23 mouse cellular contexts compared by ENCODE assay signal in genomic region chr11:113638680-113639079, GRCm38 (mm10). TPM values are rescaled to one million over a fixed set of nuclear protein-coding genes. Genes with fewer than 3 reads are reported as not detected.
DNase-seq lines count a peak whose midpoint lies in the region; ATAC-seq lines count a peak whose summit lies in the region.
"Had no signal": no experiment of that assay in that cellular context is flagged by ENCODE, and none has a peak within 500 bp of the region (broad histone marks: within the 10 kb centered on the region; RNA-seq: fewer than 3 reads in every experiment).

No protein-coding gene starts in this region.

- WGBS in intestine, embryonic 16.5 days = 90% methylated on average over 12 of the region's 12 CpGs
- 86% methylated on average over 12 of the region's 12 CpGs for WGBS in intestine, embryonic 15.5 days

- no peaks in the 10 kb centered on the region for H3K4me1 ChIP-seq in intestine, embryonic 16.5 days (ENCODE audit: control insufficient read depth, insufficient read depth, low read length)
- no peaks in the 10 kb centered on the region for H3K4me1 ChIP-seq in intestine, embryonic 15.5 days (replicated peaks)
- H3K4me1 ChIP-seq: embryonic facial prominence, embryonic 10.5 days; embryonic facial prominence, embryonic 12.5 days; forebrain, embryonic 13.5 days had no signal

- H3K36me3 ChIP-seq in intestine, embryonic 16.5 days (ENCODE audit: control insufficient read depth, insufficient read depth, low read length) = no peaks in the 10 kb centered on the region
- no peaks in the 10 kb centered on the region for H3K36me3 ChIP-seq in intestine, embryonic 15.5 days
- H3K36me3 ChIP-seq: embryonic facial prominence, embryonic 10.5 days; embryonic facial prominence, embryonic 12.5 days; forebrain, embryonic 15.5 days had no signal

- no peak for DNase-seq in liver
- no peak for DNase-seq in cerebellum, postnatal 10 days
- no peak for DNase-seq in ovary, postnatal 14 days (ENCODE audit: low spot score)
- DNase-seq: adrenal gland, adult 2 months; adrenal gland, postnatal 10 days; adrenal gland, postnatal 25 days; B cell, adult 2 months; cerebellum, adult 11 months; cerebellum, adult 18-20 months; cerebellum, adult 8-10 months; cerebellum, adult 9-11 months; cerebellum, postnatal 36 days; forebrain, postnatal 0 days had no signal

- H3K27ac ChIP-seq in intestine, embryonic 16.5 days (ENCODE audit: low read length) = no peak overlapping the region
- H3K27ac ChIP-seq in intestine, embryonic 15.5 days = no peak overlapping the region
- H3K27ac ChIP-seq: embryonic facial prominence, embryonic 10.5 days; embryonic facial prominence, embryonic 12.5 days; forebrain, embryonic 13.5 days; forebrain, embryonic 15.5 days had no signal

- no peaks in the 10 kb centered on the region for H3K9me3 ChIP-seq in intestine, embryonic 16.5 days (ENCODE audit: control insufficient read depth, low read length)
- no peaks in the 10 kb centered on the region for H3K9me3 ChIP-seq in intestine, embryonic 15.5 days
- H3K9me3 ChIP-seq: forebrain, embryonic 13.5 days; forebrain, embryonic 15.5 days had no signal

- no peak overlapping the region for H3K9ac ChIP-seq in intestine, embryonic 16.5 days (ENCODE audit: low read depth, low read length)
- no peak overlapping the region for H3K9ac ChIP-seq in intestine, embryonic 15.5 days
- H3K9ac ChIP-seq: embryonic facial prominence, embryonic 12.5 days; forebrain, embryonic 13.5 days; forebrain, embryonic 15.5 days; forebrain, postnatal 0 days had no signal

- no peak overlapping the region for H3K4me3 ChIP-seq in intestine, embryonic 16.5 days (ENCODE audit: low read length)
- H3K4me3 ChIP-seq in intestine, embryonic 15.5 days (replicated peaks) = no peak overlapping the region
- H3K4me3 ChIP-seq: embryonic facial prominence, embryonic 10.5 days; embryonic facial prominence, embryonic 12.5 days; forebrain, embryonic 13.5 days; forebrain, embryonic 15.5 days had no signal

- no peaks in the 10 kb centered on the region for H3K27me3 ChIP-seq in intestine, embryonic 16.5 days (replicated peaks; ENCODE audit: control insufficient read depth, insufficient read depth, low read length)
- no peaks in the 10 kb centered on the region for H3K27me3 ChIP-seq in intestine, embryonic 15.5 days (replicated peaks)
- H3K27me3 ChIP-seq: embryonic facial prominence, embryonic 12.5 days; forebrain, embryonic 13.5 days; forebrain, embryonic 15.5 days had no signal

- 0 out of 2 replicates have a peak, but pooled peaks have one; percentile 31 for ATAC-seq in intestine, embryonic 16.5 days
- ATAC-seq in intestine, embryonic 15.5 days = no peak; the same call in 1 of the 2 replicates
- ATAC-seq in granulocyte monocyte progenitor cell, adult 5-6 weeks (replicated peaks; ENCODE audit: poor library complexity, severe bottlenecking) = peak; percentile 89
- ATAC-seq in megakaryocyte, adult 5-6 weeks (ENCODE audit: poor library complexity, severe bottlenecking) = peak; percentile 67
- ATAC-seq in monocyte, adult 5-6 weeks (replicated peaks; ENCODE audit: insufficient number of reproducible peaks, low FRiP score, low TSS enrichment, poor library complexity, severe bottlenecking) = 0 out of 2 replicates have a peak, but pooled peaks have one; percentile 22
- ATAC-seq: CD4-positive, CD25-positive, alpha-beta regulatory T cell, adult 4 months; forebrain, embryonic 13.5 days; forebrain, embryonic 15.5 days; forebrain, postnatal 0 days had no signal

- no peak overlapping the region for H3K4me2 ChIP-seq in intestine, embryonic 16.5 days (ENCODE audit: low read depth, low read length)
- no peak overlapping the region for H3K4me2 ChIP-seq in intestine, embryonic 15.5 days (replicated peaks)
- H3K4me2 ChIP-seq: embryonic facial prominence, embryonic 12.5 days; forebrain, embryonic 13.5 days; forebrain, embryonic 15.5 days had no signal

RNA-seq across cellular contexts. Expression of gene Cog1, which starts 10.3 kb away (rescaled TPM):
- 24.9 and 25.0 TPM in 2 replicates for polyA plus RNA-seq in intestine, embryonic 16.5 days (2015; fragmentation: Nextera tagmentation; extraction: Ambion mirVana)
- polyA plus RNA-seq in intestine, embryonic 15.5 days (2015; fragmentation: Nextera tagmentation; extraction: Ambion mirVana) = 26.0 and 26.4 TPM in 2 replicates
- total RNA-seq in granulocyte monocyte progenitor cell, adult 5-6 weeks (2014; fragmentation: Nextera tagmentation) = 39.1 and 63.6 TPM in 2 replicates
- 11.3 and 22.8 TPM in 2 replicates for total RNA-seq in granulocyte monocyte progenitor cell, adult 5-6 weeks (2017)
- 25.0 and 31.2 TPM in 2 replicates for total RNA-seq in megakaryocyte, adult 5-6 weeks (2015)
- 15.3 and 22.4 TPM in 2 replicates for total RNA-seq in megakaryocyte, adult 5-6 weeks (2017)
- 15.0 to 35.6 TPM (median 20.2 TPM) in 3 replicates for total RNA-seq in monocyte, adult 5-6 weeks (2017)

RNA-seq across cellular contexts. Expression of gene Slc39a11, which starts 11.2 kb away (rescaled TPM):
- 52.8 and 56.5 TPM in 2 replicates for polyA plus RNA-seq in intestine, embryonic 16.5 days (2015; fragmentation: Nextera tagmentation; extraction: Ambion mirVana)
- polyA plus RNA-seq in intestine, embryonic 15.5 days (2015; fragmentation: Nextera tagmentation; extraction: Ambion mirVana) = 40.8 and 45.7 TPM in 2 replicates
- 24.8 and 37.0 TPM in 2 replicates for total RNA-seq in granulocyte monocyte progenitor cell, adult 5-6 weeks (2014; fragmentation: Nextera tagmentation)
- total RNA-seq in granulocyte monocyte progenitor cell, adult 5-6 weeks (2017) = 30.5 and 36.9 TPM in 2 replicates
- 11.2 and 13.1 TPM in 2 replicates for total RNA-seq in megakaryocyte, adult 5-6 weeks (2015)
- 11.3 and 11.4 TPM in 2 replicates for total RNA-seq in megakaryocyte, adult 5-6 weeks (2017)
- 7.1 to 9.8 TPM (median 8.9 TPM) in 3 replicates for total RNA-seq in monocyte, adult 5-6 weeks (2017)

RNA-seq across cellular contexts. Expression of gene Sstr2, which starts 19.5 kb away (rescaled TPM):
- polyA plus RNA-seq in intestine, embryonic 16.5 days (2015; fragmentation: Nextera tagmentation; extraction: Ambion mirVana) = 0.62 and 1.3 TPM in 2 replicates
- 0.65 and 1.4 TPM in 2 replicates for polyA plus RNA-seq in intestine, embryonic 15.5 days (2015; fragmentation: Nextera tagmentation; extraction: Ambion mirVana)
- 0.13 and 1.2 TPM in 2 replicates for total RNA-seq in granulocyte monocyte progenitor cell, adult 5-6 weeks (2014; fragmentation: Nextera tagmentation)
- total RNA-seq in granulocyte monocyte progenitor cell, adult 5-6 weeks (2017) = not detected in 2 replicates
- 0.18 TPM in 1 of 2 replicates, not detected in the other for total RNA-seq in megakaryocyte, adult 5-6 weeks (2015)
- total RNA-seq in megakaryocyte, adult 5-6 weeks (2017) = not detected in 2 replicates
- 0.29 TPM in 1 of 3 replicates, not detected in the others for total RNA-seq in monocyte, adult 5-6 weeks (2017)

RNA-seq across cellular contexts. Expression of gene Fam104a, which starts 45.3 kb away (rescaled TPM):
- 40.5 and 41.7 TPM in 2 replicates for polyA plus RNA-seq in intestine, embryonic 16.5 days (2015; fragmentation: Nextera tagmentation; extraction: Ambion mirVana)
- 42.6 and 46.0 TPM in 2 replicates for polyA plus RNA-seq in intestine, embryonic 15.5 days (2015; fragmentation: Nextera tagmentation; extraction: Ambion mirVana)
- 14.4 and 15.6 TPM in 2 replicates for total RNA-seq in granulocyte monocyte progenitor cell, adult 5-6 weeks (2014; fragmentation: Nextera tagmentation)
- 17.6 and 25.0 TPM in 2 replicates for total RNA-seq in granulocyte monocyte progenitor cell, adult 5-6 weeks (2017)
- total RNA-seq in megakaryocyte, adult 5-6 weeks (2015) = 15.5 and 16.1 TPM in 2 replicates
- total RNA-seq in megakaryocyte, adult 5-6 weeks (2017) = 11.2 and 19.6 TPM in 2 replicates
- 17.2 to 28.1 TPM (median 27.7 TPM) in 3 replicates for total RNA-seq in monocyte, adult 5-6 weeks (2017)

RNA-seq across cellular contexts. Expression of gene D11Wsu47e, which starts 45.5 kb away (rescaled TPM):
- polyA plus RNA-seq in intestine, embryonic 16.5 days (2015; fragmentation: Nextera tagmentation; extraction: Ambion mirVana) = 13.8 and 14.5 TPM in 2 replicates
- 14.6 and 17.8 TPM in 2 replicates for polyA plus RNA-seq in intestine, embryonic 15.5 days (2015; fragmentation: Nextera tagmentation; extraction: Ambion mirVana)
- total RNA-seq in granulocyte monocyte progenitor cell, adult 5-6 weeks (2014; fragmentation: Nextera tagmentation) = 10.4 and 28.3 TPM in 2 replicates
- total RNA-seq in granulocyte monocyte progenitor cell, adult 5-6 weeks (2017) = 6.4 and 19.0 TPM in 2 replicates
- 3.2 and 5.4 TPM in 2 replicates for total RNA-seq in megakaryocyte, adult 5-6 weeks (2015)
- 10.3 and 13.1 TPM in 2 replicates for total RNA-seq in megakaryocyte, adult 5-6 weeks (2017)
- 5.9 to 15.9 TPM (median 13.4 TPM) in 3 replicates for total RNA-seq in monocyte, adult 5-6 weeks (2017)
